Mouse (Mus musculus): ENCODE measurements around the gene Actn1.

DNA sequence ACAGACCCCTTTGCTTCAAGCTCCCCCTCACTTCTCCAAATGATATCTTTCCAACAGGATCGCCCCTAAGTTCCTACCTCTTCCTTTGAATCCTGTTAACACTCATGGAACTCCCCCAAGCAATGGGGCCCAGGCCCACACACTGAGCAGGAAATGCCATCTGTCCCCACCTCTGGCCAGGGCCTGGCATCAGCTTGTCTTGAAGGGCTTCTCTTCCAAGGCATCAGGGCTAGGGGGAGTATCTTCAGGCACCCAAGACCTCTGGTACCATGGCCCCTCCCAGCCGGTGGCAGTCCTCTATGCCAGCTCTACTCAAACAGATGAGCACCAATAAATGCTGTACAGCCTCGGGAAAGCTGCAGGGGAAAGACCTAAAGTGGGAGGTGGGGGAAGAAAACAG lies 135.4 kb downstream of the Actn1 start:
- TF ChIP-seq CTCF (IDR thresholded peaks at IDR 0.05) (no peak), POLR2A (IDR thresholded peaks at IDR 0.05; ENCODE audit: insufficient read depth, low read depth, low read length) (no peak)

All from heart, adult 2 months (tissue).